Mouse (Mus musculus) midbrain, embryonic 11.5 days (tissue): Measurements from ENCODE around the gene Gm11168. TPM values are rescaled to one million over a fixed set of nuclear protein-coding genes. Genes with fewer than 3 reads are reported as not detected.
"Not testable (repeated sequence)": the region's sequence is repeated elsewhere in the genome, so short reads cannot be mapped to it uniquely, and the experiment has no call there.

Experiments used
- ATAC-seq: fragments of 200-750 bp; cut with Nextera tagmentation; 2 replicates; pipeline ENCODE4 v1.8.0; 2017; ENCODE audit warnings: moderate TSS enrichment, moderate library complexity; ENCODE audit not compliant: low FRiP score
- DNase-seq: peaks from one replicate; pipeline ENCODE4 v3.0.0; 2015; ENCODE audit warnings: low spot score; ENCODE audit errors: missing footprints
- H3K27ac ChIP-seq: fragments of 300-500 bp; sonication (generic); 2 replicates; pipeline ENCODE4 v1.5.1; 2014; ENCODE audit warnings: low read depth, low read length
- H3K27me3 ChIP-seq: fragments of 300-500 bp; sonication (generic); 2 replicates; pipeline ENCODE4 v1.6.1; 2014; ENCODE audit warnings: mild to moderate bottlenecking, low read length, moderate library complexity, mixed read lengths; ENCODE audit not compliant: control insufficient read depth, insufficient read depth
- H3K36me3 ChIP-seq: fragments of 300-500 bp; sonication (generic); 2 replicates; pipeline ENCODE4 v1.6.1; 2014; ENCODE audit warnings: mild to moderate bottlenecking, low read length, moderate library complexity, mixed read lengths; ENCODE audit not compliant: control insufficient read depth, insufficient read depth
- H3K4me1 ChIP-seq: fragments of 300-500 bp; sonication (generic); 2 replicates; pipeline ENCODE4 v1.6.1; 2014; ENCODE audit warnings: low read length; ENCODE audit not compliant: control insufficient read depth, insufficient read depth
- H3K4me2 ChIP-seq: fragments of 300-500 bp; sonication (generic); 2 replicates; pipeline ENCODE4 v1.6.1; 2014; ENCODE audit warnings: mild to moderate bottlenecking, moderate library complexity
- H3K4me3 ChIP-seq: fragments of 300-500 bp; sonication (generic); 2 replicates; pipeline ENCODE4 v1.5.1; 2014; ENCODE audit warnings: low read depth, low read length
- H3K9ac ChIP-seq: fragments of 300-500 bp; sonication (generic); 2 replicates; pipeline ENCODE4 v1.6.1; 2014; ENCODE audit warnings: low read length
- H3K9me3 ChIP-seq: fragments of 300-500 bp; sonication (generic); 2 replicates; pipeline ENCODE4 v1.6.1; 2016; ENCODE audit warnings: low read length; ENCODE audit not compliant: control insufficient read depth
- WGBS: fragments of 180-500 bp; shearing (Covaris S2); extraction: QIAGEN DNeasy Blood & Tissue Kit; methylation state at CpG from one replicate; pipeline ENCODE4 v1.1.7; 2014; 5-methylcytosine and 5-hydroxymethylcytosine counted together
- polyA plus RNA-seq: library from polyadenylated mRNA; unstranded; fragments of >200 nt; fragmentation: Nextera tagmentation; extraction: Ambion mirVana; gene quantifications from 2 replicates; pipeline ENCODE4 v1.2.1, GENCODE M21; 2014

Gm11168 gene
- 0.34 TPM in 1 of 2 replicates, not detected in the other for polyA plus RNA-seq

DNA sequence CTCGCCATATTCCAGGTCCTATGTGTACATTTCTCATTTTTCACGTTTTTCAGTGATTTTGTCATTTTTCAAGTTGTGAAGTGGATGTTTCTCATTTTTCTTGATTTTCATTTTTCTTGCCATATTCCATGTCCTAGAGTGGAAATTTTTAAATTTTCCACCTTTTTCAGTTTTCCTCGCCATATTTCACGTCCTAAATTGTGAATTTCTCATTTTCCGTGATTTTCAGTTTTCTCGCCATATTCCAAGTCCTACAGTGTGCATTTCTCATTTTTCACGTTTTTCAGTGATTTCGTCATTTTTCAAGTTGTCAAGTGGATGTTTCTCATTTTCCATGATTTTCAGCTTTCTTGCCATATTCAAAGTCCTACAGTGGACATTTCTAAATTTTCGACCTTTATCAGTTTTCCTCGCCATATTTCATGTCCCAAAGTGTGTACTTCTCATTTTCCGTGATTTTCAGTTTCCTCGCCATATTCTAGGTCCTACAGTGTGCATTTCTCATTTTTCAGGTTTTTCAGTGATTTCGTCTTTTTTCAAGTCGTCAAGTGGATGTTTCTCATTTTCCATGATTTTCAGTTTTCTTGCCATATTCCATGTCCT, at the start of gene Gm11168:
Gene Gm11168, plus strand, starts transcription at position 553 of the 603 bp plus-strand sequence.
- H3K27me3 ChIP-seq, H3K4me3 ChIP-seq, H3K9ac ChIP-seq, H3K9me3 ChIP-seq, H3K36me3 ChIP-seq, H3K4me1 ChIP-seq, H3K4me2 ChIP-seq, ATAC-seq, H3K27ac ChIP-seq, DNase-seq: not testable (repeated sequence)
- 72% methylated on average over 6 of the region's 14 CpGs for WGBS

DNA sequence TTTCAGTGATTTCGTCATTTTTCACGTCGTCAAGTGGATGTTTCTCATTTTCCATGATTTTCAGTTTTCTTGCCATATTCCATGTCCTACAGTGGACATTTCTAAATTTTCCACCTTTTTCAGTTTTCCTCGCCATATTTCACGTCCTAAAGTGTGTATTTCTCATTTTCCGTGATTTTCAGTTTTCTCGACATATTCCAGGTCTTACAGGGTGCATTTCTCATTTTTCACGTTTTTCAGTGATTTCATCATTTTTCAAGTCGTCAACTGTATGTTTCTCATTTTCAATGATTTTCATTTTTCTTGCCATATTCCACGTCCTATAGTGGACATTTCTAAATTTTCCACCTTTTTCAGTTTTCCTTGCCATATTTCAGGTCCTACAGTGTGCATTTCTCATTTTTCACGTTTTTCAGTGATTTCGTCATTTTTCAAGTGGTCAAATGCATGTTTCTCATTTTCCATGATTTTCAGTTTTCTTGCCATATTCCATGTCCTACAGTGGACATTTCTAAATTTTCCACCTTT, 2.6 kb upstream of the Gm11168 start, which contains the start of gene Gm10722:
Gene Gm10722, plus strand, starts transcription at position 478 of the 528 bp plus-strand sequence.
- not testable (repeated sequence) for H3K9me3 ChIP-seq, H3K27me3 ChIP-seq, H3K4me2 ChIP-seq, H3K36me3 ChIP-seq, H3K9ac ChIP-seq, ATAC-seq, H3K4me1 ChIP-seq, H3K4me3 ChIP-seq, H3K27ac ChIP-seq
- 68% methylated on average over 12 of the region's 12 CpGs for WGBS
- DNase-seq = peak; percentile 93

DNA sequence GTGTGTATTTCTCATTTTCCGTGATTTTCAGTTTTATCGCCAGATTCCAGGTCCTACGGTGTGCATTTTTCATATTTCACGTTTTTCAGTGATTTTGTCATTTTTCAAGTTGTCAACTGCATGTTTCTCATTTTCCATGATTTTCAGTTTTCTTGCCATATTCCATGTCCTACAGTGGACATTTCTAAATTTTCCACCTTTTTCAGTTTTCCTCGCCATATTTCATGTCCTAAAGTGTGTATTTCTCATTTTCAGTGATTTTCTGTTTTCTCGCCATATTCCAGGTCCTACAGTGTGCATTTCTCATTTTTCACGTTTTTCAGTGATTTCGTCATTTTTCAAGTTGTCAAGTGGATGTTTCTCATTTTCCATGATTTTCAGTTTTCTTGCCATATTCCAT, 2.1 kb upstream of the Gm11168 start:
- H3K27me3 ChIP-seq, DNase-seq, H3K27ac ChIP-seq, H3K9ac ChIP-seq, ATAC-seq, H3K4me1 ChIP-seq, H3K9me3 ChIP-seq, H3K4me3 ChIP-seq, H3K36me3 ChIP-seq, H3K4me2 ChIP-seq: not testable (repeated sequence)
- 62% methylated on average over 8 of the region's 8 CpGs for WGBS

DNA sequence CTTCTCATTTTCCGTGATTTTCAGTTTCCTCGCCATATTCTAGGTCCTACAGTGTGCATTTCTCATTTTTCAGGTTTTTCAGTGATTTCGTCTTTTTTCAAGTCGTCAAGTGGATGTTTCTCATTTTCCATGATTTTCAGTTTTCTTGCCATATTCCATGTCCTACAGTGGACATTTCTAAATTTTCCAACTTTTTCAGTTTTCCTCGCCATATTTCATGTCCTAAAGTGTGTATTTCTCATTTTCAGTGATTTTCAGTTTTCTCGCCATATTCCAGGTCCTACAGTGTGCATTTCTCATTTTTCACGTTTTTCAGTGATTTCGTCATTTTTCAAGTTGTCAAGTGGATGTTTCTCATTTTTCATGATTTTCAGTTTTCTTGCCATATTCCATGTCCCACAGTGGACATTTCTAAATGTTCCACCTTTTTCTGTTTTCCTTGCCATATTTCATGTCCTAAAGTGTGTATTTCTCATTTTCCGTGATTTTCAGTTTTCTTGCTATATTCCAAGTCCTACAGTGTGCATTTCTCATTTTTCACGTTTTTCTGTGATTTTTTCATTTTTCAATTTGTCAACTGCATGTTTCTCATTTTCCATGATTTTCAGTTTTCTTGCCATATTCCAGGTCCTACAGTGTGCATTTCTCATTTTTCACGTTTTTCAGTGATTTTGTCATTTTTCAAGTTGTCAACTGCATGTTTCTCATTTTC, 1.0 kb upstream of the Gm11168 start:
- H3K4me3 ChIP-seq, H3K27me3 ChIP-seq, H3K27ac ChIP-seq, H3K9ac ChIP-seq, H3K9me3 ChIP-seq, H3K4me1 ChIP-seq, H3K36me3 ChIP-seq, H3K4me2 ChIP-seq: not testable (repeated sequence)
- WGBS = 59% methylated on average over 8 of the region's 11 CpGs
- peak; percentile 91 for DNase-seq
- ATAC-seq = peak; percentile 87

DNA sequence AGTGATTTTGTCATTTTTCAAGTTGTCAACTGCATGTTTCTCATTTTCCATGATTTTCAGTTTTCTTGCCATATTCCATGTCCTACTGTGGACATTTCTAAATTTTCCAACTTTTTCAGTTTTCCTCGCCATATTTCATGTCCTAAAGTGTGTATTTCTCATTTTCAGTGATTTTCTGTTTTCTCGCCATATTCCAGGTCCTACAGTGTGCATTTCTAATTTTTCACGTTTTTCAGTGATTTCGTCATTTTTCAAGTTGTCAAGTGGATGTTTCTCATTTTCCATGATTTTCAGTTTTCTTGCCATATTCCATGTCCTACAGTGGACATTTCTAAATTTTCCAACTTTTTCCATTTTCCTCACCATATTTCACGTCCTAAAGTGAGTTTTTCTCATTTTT, 3.0 kb downstream of the Gm11168 start:
- not testable (repeated sequence) for H3K27me3 ChIP-seq, H3K9ac ChIP-seq, H3K27ac ChIP-seq, H3K4me2 ChIP-seq, H3K36me3 ChIP-seq, H3K9me3 ChIP-seq, H3K4me3 ChIP-seq, H3K4me1 ChIP-seq, DNase-seq, ATAC-seq
- 85% methylated on average over 1 of the region's 5 CpGs for WGBS

DNA sequence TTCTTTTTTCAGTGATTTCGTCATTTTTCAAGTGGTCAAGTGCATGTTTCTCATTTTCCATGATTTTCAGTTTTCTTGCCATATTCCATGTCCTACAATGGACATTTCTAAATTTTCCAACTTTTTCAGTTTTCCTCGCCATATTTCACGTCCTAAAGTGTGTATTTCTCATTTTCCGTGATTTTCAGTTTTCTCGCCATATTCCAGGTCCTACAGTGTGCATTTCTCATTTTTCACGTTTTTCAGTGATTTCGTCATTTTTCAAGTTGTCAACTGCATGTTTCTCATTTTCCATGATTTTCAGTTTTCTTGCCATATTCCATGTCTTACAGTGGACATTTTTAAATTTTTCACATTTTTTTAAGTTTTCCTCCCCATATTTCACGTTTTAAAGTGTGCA, 3.5 kb downstream of the Gm11168 start:
- not testable (repeated sequence) for H3K9ac ChIP-seq, H3K27me3 ChIP-seq, H3K9me3 ChIP-seq, H3K4me3 ChIP-seq, H3K4me1 ChIP-seq, H3K4me2 ChIP-seq, DNase-seq, H3K27ac ChIP-seq, H3K36me3 ChIP-seq
- peak; percentile 81 for ATAC-seq
- WGBS = 69% methylated on average over 7 of the region's 8 CpGs

DNA sequence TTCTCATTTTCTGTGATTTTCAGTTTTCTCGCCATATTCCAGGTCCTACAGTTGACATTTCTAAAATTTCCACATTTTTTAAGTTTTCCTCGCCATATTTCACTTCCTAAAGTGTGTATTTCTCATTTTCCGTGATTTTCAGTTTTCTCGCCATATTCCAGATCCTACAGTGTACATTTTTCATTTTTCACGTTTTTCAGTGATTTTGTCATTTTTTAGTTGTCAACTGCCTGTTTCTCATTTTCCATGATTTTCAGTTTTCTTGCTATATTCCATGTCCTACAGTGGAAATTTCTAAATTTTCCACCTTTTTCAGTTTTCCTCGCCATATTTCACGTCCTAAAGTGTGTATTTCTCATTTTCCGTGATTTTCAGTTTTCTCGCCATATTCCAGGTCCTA, 4.1 kb downstream of the Gm11168 start:
- H3K4me3 ChIP-seq, H3K4me2 ChIP-seq, H3K9me3 ChIP-seq, H3K4me1 ChIP-seq, H3K9ac ChIP-seq, H3K36me3 ChIP-seq, H3K27me3 ChIP-seq, H3K27ac ChIP-seq: not testable (repeated sequence)
- WGBS = 79% methylated on average over 7 of the region's 9 CpGs
- peak; percentile 90 for DNase-seq
- ATAC-seq = peak; percentile 31; the same call in 1 of the 2 replicates

DNA sequence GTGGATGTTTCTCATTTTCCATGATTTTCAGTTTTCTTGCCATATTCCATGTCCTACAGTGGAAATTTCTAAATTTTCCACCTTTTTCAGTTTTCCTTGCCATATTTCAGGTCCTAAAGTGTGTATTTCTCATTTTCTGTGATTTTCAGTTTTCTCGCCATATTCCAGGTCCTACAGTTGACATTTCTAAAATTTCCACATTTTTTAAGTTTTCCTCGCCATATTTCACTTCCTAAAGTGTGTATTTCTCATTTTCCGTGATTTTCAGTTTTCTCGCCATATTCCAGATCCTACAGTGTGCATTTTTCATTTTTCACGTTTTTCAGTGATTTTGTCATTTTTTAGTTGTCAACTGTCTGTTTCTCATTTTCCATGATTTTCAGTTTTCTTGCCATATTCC, 6.2 kb downstream of the Gm11168 start:
- not testable (repeated sequence) for H3K4me3 ChIP-seq, H3K4me1 ChIP-seq, DNase-seq, H3K36me3 ChIP-seq, H3K9ac ChIP-seq, H3K27me3 ChIP-seq, H3K4me2 ChIP-seq, H3K9me3 ChIP-seq, H3K27ac ChIP-seq
- peak; percentile 60 for ATAC-seq
- no CpG with 5 or more reads among the region's 5 CpGs for WGBS

DNA sequence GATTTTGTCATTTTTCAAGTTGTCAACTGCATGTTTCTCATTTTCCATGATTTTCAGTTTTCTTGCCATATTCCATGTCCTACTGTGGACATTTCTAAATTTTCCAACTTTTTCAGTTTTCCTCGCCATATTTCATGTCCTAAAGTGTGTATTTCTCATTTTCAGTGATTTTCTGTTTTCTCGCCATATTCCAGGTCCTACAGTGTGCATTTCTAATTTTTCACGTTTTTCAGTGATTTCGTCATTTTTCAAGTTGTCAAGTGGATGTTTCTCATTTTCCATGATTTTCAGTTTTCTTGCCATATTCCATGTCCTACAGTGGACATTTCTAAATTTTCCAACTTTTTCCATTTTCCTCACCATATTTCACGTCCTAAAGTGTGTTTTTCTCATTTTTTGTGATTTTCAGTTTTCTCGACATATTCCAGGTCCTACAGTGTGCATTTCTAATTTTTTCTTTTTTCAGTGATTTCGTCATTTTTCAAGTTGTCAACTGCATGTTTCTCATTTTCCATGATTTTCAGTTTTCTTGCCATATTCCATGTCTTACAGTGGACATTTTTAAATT, 9.0 kb downstream of the Gm11168 start:
- WGBS = 91% methylated on average over 2 of the region's 7 CpGs
- H3K4me3 ChIP-seq, H3K27ac ChIP-seq, DNase-seq, H3K4me1 ChIP-seq, ATAC-seq, H3K27me3 ChIP-seq, H3K9ac ChIP-seq, H3K4me2 ChIP-seq, H3K9me3 ChIP-seq, H3K36me3 ChIP-seq: not testable (repeated sequence)
